Mouse (Mus musculus): ENCODE measurements around the gene Kcns3. TPM values are rescaled to one million over a fixed set of nuclear protein-coding genes. Genes with fewer than 3 reads are reported as not detected.
A peak's percentile ranks its signal among the peaks of the same experiment; 100 is the strongest.
"Not testable (repeated sequence)": the region's sequence is repeated elsewhere in the genome, so short reads cannot be mapped to it uniquely, and the experiment has no call there.

The Kcns3 gene
- polyA plus RNA-seq, 1 experiment from 2014 or later: 6.1 TPM

DNA sequence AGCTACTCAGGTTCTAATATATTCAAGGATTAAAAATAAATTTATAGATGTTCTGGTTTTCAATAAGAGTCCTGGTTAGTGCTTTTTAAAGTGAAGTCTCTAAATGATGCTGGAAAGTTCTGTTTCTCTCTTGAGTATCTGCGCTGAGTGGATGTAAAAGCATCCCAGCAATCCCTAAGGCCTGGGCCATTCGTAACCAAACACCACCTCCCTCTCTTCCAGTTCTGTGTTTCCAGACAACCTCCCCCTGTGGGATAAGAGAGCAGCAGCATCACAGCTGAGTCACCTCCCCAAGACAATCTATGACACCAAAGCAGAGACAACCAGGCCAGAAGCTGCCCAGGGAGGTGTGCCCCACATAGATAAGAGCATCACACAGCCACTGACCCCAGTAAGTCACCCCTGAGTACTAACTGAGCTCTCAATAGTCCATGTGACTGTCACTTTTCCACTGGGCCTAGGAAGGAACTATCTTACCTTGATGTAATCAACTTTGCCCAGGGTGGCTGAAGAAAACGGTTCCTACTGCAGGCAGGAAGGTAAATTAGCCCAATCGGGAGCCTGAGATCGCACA, 24.6 kb downstream of the Kcns3 start:
- Histone ChIP-seq H3K27me3 (ENCODE audit: control insufficient read depth, insufficient read depth, low read length) (no peaks in the 10 kb centered on the region), H3K4me3 (ENCODE audit: low read depth, low read length) (no peak overlapping the region), H3K27ac (replicated peaks) (no peak overlapping the region), H3K36me3 (ENCODE audit: control insufficient read depth, insufficient read depth, low read length) (no peaks in the 10 kb centered on the region), H3K9me3 (ENCODE audit: control insufficient read depth, low read length) (no peaks in the 10 kb centered on the region), H3K4me2 (replicated peaks; ENCODE audit: low read depth) (no peak overlapping the region), H3K4me1 (replicated peaks; ENCODE audit: control insufficient read depth, insufficient read depth) (no peaks in the 10 kb centered on the region), H3K9ac (ENCODE audit: low read length) (no peak overlapping the region)
- WGBS: 66% methylated on average over 5 of the region's 5 CpGs
- ATAC-seq (ENCODE audit: low FRiP score, low TSS enrichment) (no peak), DNase-seq (ENCODE audit: low spot score) (no peak)
- TF ChIP-seq EP300 (optimal IDR thresholded peaks at IDR 0.05) (no peak), CTCF (IDR thresholded peaks at IDR 0.05; ENCODE audit: low read depth) (no peak)

GRCm38 (mm10) chr12:11101565-11101964, 49.3 kb downstream of the Kcns3 start:
- DNase-seq (ENCODE audit: low spot score) (no peak), ATAC-seq (ENCODE audit: low FRiP score, low TSS enrichment) (no peak)
- WGBS: 55% methylated on average over 3 of the region's 3 CpGs
- no peak overlapping the region for H3K4me3 ChIP-seq (ENCODE audit: low read depth, low read length)
- H3K9me3 ChIP-seq (ENCODE audit: control insufficient read depth, low read length): no peaks in the 10 kb centered on the region
- H3K4me1 ChIP-seq (replicated peaks; ENCODE audit: control insufficient read depth, insufficient read depth): no peaks in the 10 kb centered on the region
- H3K27ac ChIP-seq (replicated peaks): no peak overlapping the region
- H3K4me2 ChIP-seq (replicated peaks; ENCODE audit: low read depth): no peak overlapping the region
- H3K9ac ChIP-seq (ENCODE audit: low read length): no peak overlapping the region
- no peaks in the 10 kb centered on the region for H3K36me3 ChIP-seq (ENCODE audit: control insufficient read depth, insufficient read depth, low read length)
- TF ChIP-seq EP300 (optimal IDR thresholded peaks at IDR 0.05): no peak
- TF ChIP-seq CTCF (IDR thresholded peaks at IDR 0.05; ENCODE audit: low read depth): no peak
- H3K27me3 ChIP-seq (ENCODE audit: control insufficient read depth, insufficient read depth, low read length): no peaks in the 10 kb centered on the region

DNA sequence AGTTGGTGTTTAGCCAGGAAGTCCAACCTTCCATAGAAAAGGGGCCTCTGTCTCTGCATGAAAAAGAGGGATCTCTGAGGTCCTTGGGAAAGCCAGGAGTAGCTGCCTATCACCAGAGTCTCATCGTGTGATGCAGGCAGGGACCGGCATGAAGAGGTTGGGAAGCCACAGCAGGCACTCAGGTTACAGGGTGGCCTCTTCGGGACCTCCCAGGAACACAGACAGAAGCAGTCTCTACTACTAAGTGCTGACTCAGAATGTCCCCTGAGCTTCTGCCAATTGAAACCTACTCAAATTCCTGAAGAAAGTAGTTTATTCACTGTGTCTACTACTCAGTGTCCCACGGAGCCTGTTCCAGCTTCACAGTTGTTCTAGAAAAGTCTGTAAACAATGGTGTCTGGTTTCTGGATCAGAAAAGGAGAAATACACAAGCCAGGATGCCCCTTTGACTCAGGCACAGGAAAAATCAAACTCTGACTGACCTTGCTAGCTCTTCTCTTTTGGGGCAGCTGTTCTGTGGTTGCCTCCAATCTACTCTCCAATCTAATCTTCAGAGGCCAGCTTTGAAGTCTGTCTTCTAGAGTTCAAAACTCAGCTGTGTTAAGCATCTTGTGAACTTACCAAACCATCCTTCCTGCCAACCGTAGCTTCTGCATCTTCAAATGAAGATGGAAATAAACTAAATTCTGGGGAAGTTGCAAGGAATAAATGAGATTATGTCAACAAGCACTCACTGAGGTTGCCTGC, 62.1 kb downstream of the Kcns3 start:
- no peak for DNase-seq (ENCODE audit: low spot score)
- no peak overlapping the region for H3K27ac ChIP-seq (replicated peaks)
- ATAC-seq (ENCODE audit: low FRiP score, low TSS enrichment): peak; percentile 54; the same call in 1 of the 2 replicates
- WGBS: 37% methylated on average over 5 of the region's 5 CpGs
- H3K4me1 ChIP-seq (replicated peaks; ENCODE audit: control insufficient read depth, insufficient read depth): no peaks in the 10 kb centered on the region
- no peaks in the 10 kb centered on the region for H3K9me3 ChIP-seq (ENCODE audit: control insufficient read depth, low read length)
- no peak for TF ChIP-seq EP300 (optimal IDR thresholded peaks at IDR 0.05)
- TF ChIP-seq CTCF (IDR thresholded peaks at IDR 0.05; ENCODE audit: low read depth): no peak
- H3K4me3 ChIP-seq (ENCODE audit: low read depth, low read length): no peak overlapping the region
- H3K9ac ChIP-seq (ENCODE audit: low read length): no peak overlapping the region
- no peaks in the 10 kb centered on the region for H3K36me3 ChIP-seq (ENCODE audit: control insufficient read depth, insufficient read depth, low read length)
- H3K4me2 ChIP-seq (replicated peaks; ENCODE audit: low read depth): no peak overlapping the region
- no peaks in the 10 kb centered on the region for H3K27me3 ChIP-seq (ENCODE audit: control insufficient read depth, insufficient read depth, low read length)

DNA sequence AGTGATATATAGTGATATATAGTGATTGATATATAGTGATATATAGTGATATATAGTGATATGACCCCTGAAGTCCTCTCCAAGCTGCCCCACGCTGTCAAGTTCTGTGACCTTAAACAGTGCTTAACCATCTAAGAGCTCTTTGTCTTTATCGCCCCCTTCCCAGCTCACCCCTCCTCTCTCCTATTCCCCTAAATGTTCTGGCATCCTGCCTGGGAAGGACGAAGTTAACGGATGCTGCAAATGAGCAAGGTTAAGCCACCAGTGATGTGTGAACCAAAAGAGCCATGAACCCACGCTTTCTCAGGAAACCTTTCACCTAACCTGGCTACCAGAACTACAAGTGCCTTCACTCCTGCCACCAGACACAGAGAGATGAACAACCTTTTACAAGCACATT, 64.0 kb downstream of the Kcns3 start:
- H3K9ac ChIP-seq (ENCODE audit: low read length): no peak overlapping the region
- no peak for ATAC-seq (ENCODE audit: low FRiP score, low TSS enrichment)
- H3K9me3 ChIP-seq (ENCODE audit: control insufficient read depth, low read length): no peaks in the 10 kb centered on the region
- no peak overlapping the region for H3K4me2 ChIP-seq (replicated peaks; ENCODE audit: low read depth)
- no peak overlapping the region for H3K27ac ChIP-seq (replicated peaks)
- 57% methylated on average over 5 of the region's 5 CpGs for WGBS
- H3K4me1 ChIP-seq (replicated peaks; ENCODE audit: control insufficient read depth, insufficient read depth): no peaks in the 10 kb centered on the region
- no peaks in the 10 kb centered on the region for H3K36me3 ChIP-seq (ENCODE audit: control insufficient read depth, insufficient read depth, low read length)
- DNase-seq (ENCODE audit: low spot score): no peak
- no peaks in the 10 kb centered on the region for H3K27me3 ChIP-seq (ENCODE audit: control insufficient read depth, insufficient read depth, low read length)
- TF ChIP-seq CTCF (IDR thresholded peaks at IDR 0.05; ENCODE audit: low read depth): no peak
- TF ChIP-seq EP300 (optimal IDR thresholded peaks at IDR 0.05): no peak
- H3K4me3 ChIP-seq (ENCODE audit: low read depth, low read length): no peak overlapping the region

GRCm38 (mm10) chr12:11071079-11071478, 79.8 kb downstream of the Kcns3 start:
- Histone ChIP-seq H3K4me2 (replicated peaks; ENCODE audit: low read depth) (no peak overlapping the region), H3K27me3 (ENCODE audit: control insufficient read depth, insufficient read depth, low read length) (no peaks in the 10 kb centered on the region), H3K4me1 (replicated peaks; ENCODE audit: control insufficient read depth, insufficient read depth) (no peaks in the 10 kb centered on the region), H3K4me3 (ENCODE audit: low read depth, low read length) (no peak overlapping the region), H3K27ac (replicated peaks) (no peak overlapping the region), H3K9ac (ENCODE audit: low read length) (no peak overlapping the region), H3K36me3 (ENCODE audit: control insufficient read depth, insufficient read depth, low read length) (no peaks in the 10 kb centered on the region), H3K9me3 (ENCODE audit: control insufficient read depth, low read length) (no peaks in the 10 kb centered on the region)
- no peak for DNase-seq (ENCODE audit: low spot score)
- TF ChIP-seq EP300 (optimal IDR thresholded peaks at IDR 0.05) (no peak), CTCF (IDR thresholded peaks at IDR 0.05; ENCODE audit: low read depth) (no peak)
- 84% methylated on average over 2 of the region's 2 CpGs for whole genome bisulfite sequencing
- ATAC-seq (ENCODE audit: low FRiP score, low TSS enrichment): no peak

DNA sequence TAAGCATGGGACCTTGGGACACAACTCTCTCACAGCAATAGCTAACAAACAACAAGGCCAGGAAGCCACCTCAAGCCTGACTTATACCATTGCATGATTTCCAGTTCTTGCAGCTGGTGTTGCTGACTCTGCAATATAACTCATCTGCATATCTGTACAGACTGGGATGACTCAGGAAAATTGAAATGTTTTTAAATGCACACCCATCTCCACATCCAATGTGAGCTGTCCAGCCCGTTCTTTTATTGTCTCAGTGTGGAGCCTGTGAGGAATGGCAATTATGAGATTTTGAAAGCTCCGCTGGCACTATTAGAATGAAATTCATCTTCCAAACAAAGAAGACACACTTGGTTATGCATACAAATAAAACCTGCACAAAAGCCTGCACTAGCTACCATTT, 84.0 kb downstream of the Kcns3 start:
- no peak overlapping the region for H3K27ac ChIP-seq (replicated peaks)
- no peak for ATAC-seq (ENCODE audit: low FRiP score, low TSS enrichment)
- 65% methylated on average over 2 of the region's 2 CpGs for WGBS

DNA sequence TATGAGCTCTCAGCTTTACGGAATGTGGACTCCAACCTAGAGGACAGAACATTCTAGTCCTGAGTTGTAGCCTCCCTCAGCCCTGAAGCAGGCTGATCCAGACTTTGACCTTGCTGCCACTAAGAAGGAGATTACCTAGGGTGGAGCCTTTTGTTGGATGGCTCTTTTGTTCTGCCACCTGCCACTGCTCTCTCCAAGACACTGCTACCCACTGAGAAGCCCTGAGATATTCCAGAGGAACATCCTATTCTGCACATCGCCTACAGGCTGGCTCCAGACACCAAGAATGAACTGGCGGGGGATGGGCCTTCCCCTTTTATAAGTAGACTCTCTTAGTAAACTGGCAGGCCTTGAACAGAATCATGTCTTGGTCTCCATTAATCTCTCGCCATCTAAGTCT, 98.2 kb downstream of the Kcns3 start:
- ATAC-seq (ENCODE audit: low FRiP score, low TSS enrichment); H3K27ac ChIP-seq (replicated peaks); H3K4me1 ChIP-seq (replicated peaks; ENCODE audit: control insufficient read depth, insufficient read depth); H3K36me3 ChIP-seq (ENCODE audit: control insufficient read depth, insufficient read depth, low read length); H3K27me3 ChIP-seq (ENCODE audit: control insufficient read depth, insufficient read depth, low read length); H3K4me2 ChIP-seq (replicated peaks; ENCODE audit: low read depth); H3K9me3 ChIP-seq (ENCODE audit: control insufficient read depth, low read length); DNase-seq (ENCODE audit: low spot score); H3K9ac ChIP-seq (ENCODE audit: low read length); H3K4me3 ChIP-seq (ENCODE audit: low read depth, low read length): not testable (repeated sequence)
- 85% methylated on average over 4 of the region's 4 CpGs for WGBS

More for the DNA sequence above, 84.0 kb downstream of the Kcns3 start:
- no peak for DNase-seq (ENCODE audit: low spot score)
- Histone ChIP-seq H3K9ac (ENCODE audit: low read length) (no peak overlapping the region), H3K36me3 (ENCODE audit: control insufficient read depth, insufficient read depth, low read length) (no peaks in the 10 kb centered on the region), H3K9me3 (ENCODE audit: control insufficient read depth, low read length) (no peaks in the 10 kb centered on the region), H3K4me3 (ENCODE audit: low read depth, low read length) (no peak overlapping the region), H3K27me3 (ENCODE audit: control insufficient read depth, insufficient read depth, low read length) (no peaks in the 10 kb centered on the region), H3K4me2 (replicated peaks; ENCODE audit: low read depth) (no peak overlapping the region), H3K4me1 (replicated peaks; ENCODE audit: control insufficient read depth, insufficient read depth) (no peaks in the 10 kb centered on the region)
- TF ChIP-seq CTCF (IDR thresholded peaks at IDR 0.05; ENCODE audit: low read depth) (no peak), EP300 (optimal IDR thresholded peaks at IDR 0.05) (no peak)
